Mouse (Mus musculus): Measurements from ENCODE around the gene Polh.

Polh gene

GRCm38 (mm10) chr17:46168318-46168717 lies 34.1 kb downstream of the Polh start:
- DNase-seq (ENCODE audit: low spot score in 2 of 2), result no peak

- no peak for DNase-seq (ENCODE audit: low spot score in 2 of 2)
These were observed 35.4 kb downstream of the Polh start for GRCm38 (mm10) chr17:46167014-46167413.

DNA sequence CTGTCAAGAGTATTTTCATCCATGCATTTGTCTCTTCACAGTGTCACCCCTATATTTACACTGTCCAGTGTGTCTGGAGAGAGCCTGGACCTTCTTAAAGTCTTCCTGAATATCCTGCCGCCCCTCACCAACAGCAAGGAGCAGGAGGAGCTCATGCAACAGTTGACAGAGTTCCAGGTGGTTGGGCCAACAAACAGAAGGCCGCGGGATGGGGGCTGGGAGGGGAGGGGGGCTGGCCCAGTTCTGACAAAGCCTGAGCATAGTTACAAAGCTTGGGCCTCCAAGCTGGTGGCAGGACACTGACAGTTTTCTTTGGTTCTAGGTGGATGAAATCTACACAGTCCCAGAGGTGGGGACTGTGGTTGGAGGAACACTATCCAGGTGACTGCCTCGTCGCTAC lies 36.2 kb downstream of the Polh start:
- DNase-seq (ENCODE audit: low spot score in 2 of 2), result no peak

- DNase-seq (ENCODE audit: low spot score in 2 of 2), result no peak
These were observed 37.0 kb downstream of the Polh start for GRCm38 (mm10) chr17:46165460-46165859.

DNA sequence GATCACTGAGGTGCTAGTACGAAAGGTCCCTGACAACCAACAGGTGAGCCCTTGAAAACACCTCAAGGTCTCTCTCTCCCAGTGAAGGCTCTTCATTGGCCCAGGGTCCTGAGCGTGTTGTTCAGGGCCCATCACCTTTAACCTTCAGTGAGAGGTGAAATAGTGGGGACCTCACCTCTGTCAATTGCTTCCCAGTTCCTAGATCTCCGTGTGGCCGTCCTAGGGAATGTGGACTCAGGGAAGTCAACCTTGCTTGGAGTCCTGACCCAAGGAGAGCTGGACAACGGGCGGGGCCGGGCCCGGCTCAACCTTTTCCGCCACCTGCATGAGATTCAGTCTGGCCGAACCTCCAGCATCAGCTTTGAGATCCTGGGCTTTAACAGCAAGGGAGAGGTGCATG lies 37.7 kb downstream of the Polh start:
- DNase-seq (ENCODE audit: low spot score in 2 of 2), result no peak

GRCm38 (mm10) chr17:46164301-46164700 lies 38.1 kb downstream of the Polh start:
- no peak for DNase-seq (ENCODE audit: low spot score in 2 of 2)

DNA sequence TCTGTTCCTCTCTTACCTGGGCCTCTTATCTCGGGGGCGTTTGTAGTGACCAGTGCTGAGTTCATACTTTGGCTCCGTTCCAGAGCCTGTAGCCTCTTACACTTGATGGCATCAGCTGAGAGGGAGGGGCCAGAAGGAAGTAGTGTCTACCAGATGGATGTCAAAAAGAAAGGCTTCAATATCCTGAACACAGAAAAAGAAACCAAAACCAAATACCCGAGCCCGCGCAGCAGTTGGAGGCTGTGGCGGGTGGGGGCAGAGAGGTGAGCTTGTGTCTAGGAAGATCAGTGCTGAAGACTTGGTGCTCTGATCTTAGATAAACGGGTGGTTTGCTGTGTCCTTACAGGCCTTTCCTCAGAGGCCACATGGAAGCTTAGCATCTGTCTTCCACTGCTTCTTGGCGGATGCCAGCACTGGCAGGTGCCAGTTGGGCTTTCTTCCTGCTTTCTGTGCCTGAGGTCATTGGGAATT lies 39.5 kb downstream of the Polh start:
- DNase-seq (ENCODE audit: low spot score in 2 of 2), result no peak

GRCm38 (mm10) chr17:46162551-46162950 lies 39.9 kb downstream of the Polh start:
- no peak for DNase-seq (ENCODE audit: low spot score in 2 of 2)

- no peak for DNase-seq (ENCODE audit: low spot score in 2 of 2)
These were observed 40.7 kb downstream of the Polh start for GRCm38 (mm10) chr17:46161710-46162109.

- DNase-seq (ENCODE audit: low spot score in 2 of 2), result no peak
These were observed 41.3 kb downstream of the Polh start for GRCm38 (mm10) chr17:46161179-46161578.

- DNase-seq (ENCODE audit: low spot score in 2 of 2), result peak; percentile 78 to 93
These were observed 41.8 kb downstream of the Polh start, which contains the start of gene Gtpbp2 for GRCm38 (mm10) chr17:46160686-46161085. Gtpbp2 (plus strand) TSS chr17:46161032.

DNA sequence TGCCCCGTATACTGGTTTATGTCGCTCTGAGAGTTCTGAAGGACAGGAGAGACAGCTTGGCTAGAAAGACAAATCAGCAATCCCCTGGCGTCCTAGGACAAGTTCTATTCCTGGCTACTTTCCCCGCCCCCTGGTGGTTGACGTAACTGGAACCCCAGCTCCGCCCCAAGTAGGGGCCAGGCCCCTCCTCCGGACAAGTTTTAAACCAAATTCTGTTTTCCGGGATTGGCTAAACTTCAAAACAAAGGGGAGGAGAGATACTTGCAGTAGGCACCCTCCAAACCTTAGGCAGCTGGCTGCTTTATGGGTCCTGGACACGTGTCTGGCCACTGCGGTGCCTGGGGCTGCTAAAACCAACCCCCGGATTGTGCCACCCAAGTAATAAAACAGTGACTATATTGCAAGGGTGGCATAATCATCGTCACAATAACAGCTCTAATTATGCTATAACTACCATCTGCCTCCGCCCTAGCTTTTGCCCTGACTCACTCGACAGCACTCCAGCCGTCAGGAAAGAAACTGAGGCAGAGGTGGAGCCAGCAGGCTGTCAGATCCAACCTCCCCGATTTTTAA lies 42.3 kb downstream of the Polh start:
- DNase-seq (ENCODE audit: low spot score in 2 of 2), result peak; percentile 69 to 75

GRCm38 (mm10) chr17:46159236-46159635 lies 43.2 kb downstream of the Polh start:
- no peak for DNase-seq (ENCODE audit: low spot score in 2 of 2)

- DNase-seq (ENCODE audit: low spot score in 2 of 2), result no peak
These were observed 45.3 kb downstream of the Polh start for GRCm38 (mm10) chr17:46157131-46157530.

- no peak for DNase-seq (ENCODE audit: low spot score in 2 of 2)
These were observed 45.8 kb downstream of the Polh start for GRCm38 (mm10) chr17:46156680-46157079.

- no peak for DNase-seq (ENCODE audit: low spot score in 2 of 2)
These were observed 48.1 kb downstream of the Polh start for GRCm38 (mm10) chr17:46154336-46154735.

DNA sequence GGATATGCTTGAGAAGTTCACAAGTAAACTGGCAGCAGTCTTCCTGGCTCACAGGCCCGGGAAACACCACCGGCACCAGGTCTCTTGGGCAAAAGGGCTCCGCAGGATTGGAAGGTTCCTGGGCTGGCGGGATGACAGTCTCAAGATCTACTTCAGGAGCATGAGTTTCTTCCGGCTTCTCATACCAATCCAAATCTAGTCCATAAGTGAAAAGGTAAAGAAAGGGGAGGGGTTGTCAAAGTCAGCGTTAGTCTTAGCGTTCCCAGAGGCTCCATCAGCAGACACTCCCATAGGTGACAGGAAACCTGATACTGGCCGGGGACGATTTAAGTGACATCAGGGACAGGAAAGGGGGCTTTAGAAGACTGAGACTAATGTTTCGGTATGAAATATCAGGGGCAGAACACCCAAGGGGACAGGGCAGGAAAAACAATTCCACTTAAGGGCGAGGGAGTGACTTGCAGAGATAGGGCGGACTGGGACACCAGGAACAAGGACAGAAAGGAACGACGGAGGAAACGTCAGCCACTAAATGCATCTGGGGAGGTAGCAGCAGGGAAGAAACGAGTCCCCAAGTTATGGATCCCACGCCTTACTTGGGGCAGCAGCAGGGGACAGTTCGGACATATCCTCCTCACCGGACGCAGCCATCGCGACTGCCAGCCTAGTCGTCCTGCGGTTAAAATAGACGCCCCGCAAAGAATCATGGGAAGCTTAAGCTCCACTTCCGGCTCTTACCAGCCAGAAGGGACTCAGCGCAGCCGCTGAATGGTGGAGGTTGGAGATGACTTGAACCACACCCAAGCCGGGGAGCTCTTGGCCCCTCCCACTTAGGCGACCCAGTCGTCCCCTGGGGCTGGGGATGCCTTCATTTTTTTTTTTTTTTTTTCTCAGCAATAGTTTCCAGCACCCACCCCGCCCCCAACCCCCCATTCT lies 49.3 kb downstream of the Polh start, which contains the start of gene Mad2l1bp:
TSS of gene Mad2l1bp (minus strand) at position 707 of the 936 bp plus-strand sequence.
- peak; percentile 60 to 76 for DNase-seq (ENCODE audit: low spot score in 2 of 2)

DNA sequence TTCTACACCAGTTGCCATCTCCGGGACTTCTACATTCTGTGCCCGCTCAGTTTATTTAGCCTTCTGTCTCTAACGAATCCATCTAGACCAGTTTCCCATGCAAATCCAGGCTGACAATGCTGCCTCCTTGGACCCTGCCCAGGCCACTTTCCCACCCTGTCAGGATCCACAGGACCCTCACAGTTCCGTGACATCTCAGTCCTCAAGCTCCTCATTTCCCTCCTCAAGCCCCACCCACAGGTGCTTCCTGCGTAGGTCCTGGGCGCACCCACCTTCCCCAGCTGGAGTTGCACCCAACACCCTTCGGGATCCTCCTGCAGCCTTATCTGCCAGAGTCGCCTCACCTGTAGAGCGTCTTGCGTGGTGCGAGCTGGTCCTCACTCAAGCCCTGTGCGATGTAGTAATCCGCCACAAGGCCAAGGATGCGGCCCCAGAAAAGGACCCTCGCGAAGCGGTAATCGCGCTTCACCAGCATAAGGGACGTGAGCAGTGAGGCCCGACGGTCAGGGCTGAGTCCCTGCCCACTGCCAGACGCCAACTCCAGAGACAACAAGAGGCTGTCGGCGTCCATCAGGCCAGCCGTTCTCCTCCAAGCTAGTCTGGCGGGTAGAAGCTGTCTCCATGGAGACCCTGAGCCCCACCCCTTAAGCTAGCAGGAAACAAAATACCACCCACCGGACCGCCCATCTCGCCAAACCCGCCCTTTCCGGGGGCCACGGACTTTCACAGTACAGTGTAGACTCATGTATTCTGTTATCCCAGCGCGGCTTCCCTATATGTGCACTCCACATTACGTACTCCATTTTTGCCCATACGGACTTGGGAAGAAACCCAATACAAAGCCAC lies 58.6 kb downstream of the Polh start, which contains the start of gene Rsph9:
TSS of gene Rsph9 (minus strand) at position 639 of the 846 bp plus-strand sequence.
- DNase-seq (ENCODE audit: low spot score in 2 of 2), result peak in 1 of 2 experiments; percentile 65

- no peak for DNase-seq (ENCODE audit: low spot score in 2 of 2)
These were observed 62.6 kb downstream of the Polh start for GRCm38 (mm10) chr17:46139872-46140271.

GRCm38 (mm10) chr17:46138563-46139236 lies 63.7 kb downstream of the Polh start:
- DNase-seq (ENCODE audit: low spot score in 2 of 2), result no peak

- DNase-seq (ENCODE audit: low spot score in 2 of 2), result no peak
These were observed 69.6 kb downstream of the Polh start for GRCm38 (mm10) chr17:46132862-46133261.

Data from cerebellum, postnatal 4 days (tissue).